Mouse (Mus musculus) heart, adult 2 months (tissue): ENCODE data around the gene Atf7ip.

Experiments
- CTCF ChIP-seq: fragments of 200-600 bp; IDR thresholded peaks from 2 replicates; pipeline ENCODE4 v1.8.1; 2022; ENCODE audit warnings: antibody characterized with exemption, mild to moderate bottlenecking, moderate library complexity
- POLR2A ChIP-seq: fragments of 200-500 bp; IDR thresholded peaks from 2 replicates; pipeline ENCODE4 v1.6.1; 2011; ENCODE audit warnings: mild to moderate bottlenecking, low read depth, low read length, control low read depth; ENCODE audit not compliant: insufficient read depth

DNA sequence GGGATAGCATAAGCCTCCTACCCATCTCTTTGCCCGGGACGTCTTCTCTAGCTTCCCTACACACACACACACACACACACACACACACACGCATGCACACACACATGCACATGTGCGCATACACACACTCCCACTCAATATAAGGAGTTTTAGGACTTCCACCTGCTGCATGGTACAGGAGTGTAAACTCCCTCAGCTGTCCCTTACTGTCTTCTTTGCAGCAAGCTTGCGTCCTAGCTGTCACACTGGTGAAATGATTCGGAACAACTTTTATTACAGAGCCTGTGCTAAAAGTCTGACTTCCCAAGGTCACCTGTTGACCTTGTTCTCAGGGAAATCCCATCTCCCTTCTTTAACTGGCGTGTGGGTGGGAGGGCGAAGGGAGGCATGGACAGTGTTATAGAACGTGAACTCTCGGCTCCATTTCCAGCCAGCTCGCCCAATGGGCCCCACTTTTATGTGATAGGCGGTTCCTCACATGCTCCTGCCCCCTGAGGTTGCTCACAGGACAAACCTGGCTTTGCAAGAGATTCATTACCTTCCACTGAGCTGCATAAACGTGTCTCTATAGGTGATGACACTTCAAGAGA lies 126.1 kb downstream of the Atf7ip start:
- TF ChIP-seq CTCF (no peak), POLR2A (no peak)
